Mouse (Mus musculus) regulatory T cell (primary cell): ENCODE measurements at regions not wholly inside any gene's neighbourhood (a gene's known extent, or its start where the extent isn't known, plus 50 kb on each side); places are given as distances from the start of the nearest gene placed in this dataset.

ENCODE experiments used
- in situ Hi-C: fragments of 300-600 bp; cut with MboI, MseI; formaldehyde crosslinking; loops from one replicate; pipeline ENCODE4 v1.15.1; 2025; ENCODE audit warnings: high pct_unique_total_duplicates

GRCm38 (mm10) chr1:36009010-36009619 is 59.1 kb upstream of the Hs6st1 start:
- in situ Hi-C loops: no loop called here

- in situ Hi-C loops: loop anchor here (10.0 kb wide), 1 partner anchor 405 kb away; no protein-coding TSS in a partner anchor
These were observed 58.0 kb upstream of the Hs6st1 start for GRCm38 (mm10) chr1:36010151-36010550.

GRCm38 (mm10) chr1:36010834-36011233 is 57.4 kb upstream of the Hs6st1 start:
- in situ Hi-C loops: loop anchor here (10.0 kb wide), 1 partner anchor 406 kb away; no protein-coding TSS in a partner anchor

GRCm38 (mm10) chr1:36012081-36012765 is 56.0 kb upstream of the Hs6st1 start:
- in situ Hi-C loops: loop anchor here (10.0 kb wide), 1 partner anchor 407 kb away; no protein-coding TSS in a partner anchor

GRCm38 (mm10) chr1:36013823-36014341 is 54.3 kb upstream of the Hs6st1 start:
- in situ Hi-C loops: loop anchor here (10.0 kb wide), 1 partner anchor 409 kb away; no protein-coding TSS in a partner anchor

GRCm38 (mm10) chr1:36014372-36014771 is 53.8 kb upstream of the Hs6st1 start:
- in situ Hi-C loops: loop anchor here (10.0 kb wide), 1 partner anchor 410 kb away; no protein-coding TSS in a partner anchor

GRCm38 (mm10) chr1:36015210-36015609 is 53.0 kb upstream of the Hs6st1 start:
- in situ Hi-C loops: loop anchor here (10.0 kb wide), 1 partner anchor 410 kb away; no protein-coding TSS in a partner anchor

GRCm38 (mm10) chr1:36016566-36016965 is 51.6 kb upstream of the Hs6st1 start:
- in situ Hi-C loops: loop anchor here (10.0 kb wide), 1 partner anchor 412 kb away; no protein-coding TSS in a partner anchor

- in situ Hi-C loops: loop anchor here (10.0 kb wide), 1 partner anchor 412 kb away; no protein-coding TSS in a partner anchor
These were observed 51.1 kb upstream of the Hs6st1 start for GRCm38 (mm10) chr1:36017061-36017461.

GRCm38 (mm10) chr1:36017656-36018055 is 50.5 kb upstream of the Hs6st1 start:
- in situ Hi-C loops: loop anchor here (10.0 kb wide), 1 partner anchor 413 kb away; no protein-coding TSS in a partner anchor
